Mouse (Mus musculus): ENCODE measurements around the gene Gm11555.
"Not testable (repeated sequence)": the region's sequence is repeated elsewhere in the genome, so short reads cannot be mapped to it uniquely, and the experiment has no call there.

The Gm11555 gene

GRCm38 (mm10) chr11:99650136-99650535 lies at the start of gene Gm11555:
TSS of gene Gm11555 (minus strand) at chr11:99650236.
- no peak for DNase-seq

DNA sequence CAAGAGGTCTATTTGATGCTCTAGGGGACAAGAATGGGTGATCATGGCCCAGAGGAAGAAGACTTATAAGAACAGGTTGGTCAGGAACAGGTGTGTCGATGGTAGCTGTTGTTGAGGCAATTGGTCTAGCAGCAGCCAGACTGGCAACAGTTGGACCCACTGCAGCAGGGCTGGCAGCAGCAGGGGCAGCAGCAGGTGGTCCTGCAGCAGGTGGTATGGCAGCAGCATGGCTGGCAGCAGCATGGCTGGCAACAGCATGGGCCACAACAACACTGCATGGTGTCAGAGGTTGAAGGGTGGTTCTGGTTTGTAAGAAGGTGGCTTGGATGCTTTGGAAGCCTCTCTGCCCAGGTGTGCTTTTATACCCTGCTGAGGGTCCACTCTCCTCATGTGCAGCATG lies 40.4 kb upstream of the Gm11555 start, which contains the start of gene Gm14190:
Gm14190 (minus strand) TSS at position 278 of the 400 bp plus-strand sequence.
- no peak for DNase-seq

- DNase-seq = not testable (repeated sequence)
Measured at GRCm38 (mm10) chr11:99685235-99685634, 35.2 kb upstream of the Gm11555 start.

DNA sequence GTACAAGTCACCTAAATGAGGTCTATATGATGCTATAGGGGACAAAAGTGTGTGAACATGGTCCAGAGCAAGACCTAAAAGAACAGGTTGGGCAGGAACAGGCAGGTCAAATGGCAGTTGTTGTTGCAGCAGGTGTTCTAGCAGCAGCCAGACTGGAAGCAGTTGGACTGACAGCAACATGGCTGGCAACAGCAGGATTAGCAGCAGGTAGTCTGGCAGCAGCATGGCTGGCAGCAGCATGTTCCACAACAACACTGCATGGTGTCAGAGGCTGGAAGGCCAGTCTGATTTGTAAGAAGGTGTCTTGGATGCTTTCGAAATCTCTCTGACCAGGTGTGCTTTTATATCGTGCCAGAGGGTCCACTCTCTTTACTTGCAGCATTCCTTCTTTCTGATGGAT lies 33.4 kb upstream of the Gm11555 start:
- no peak for DNase-seq

GRCm38 (mm10) chr11:99665860-99666259 lies 15.8 kb upstream of the Gm11555 start, which contains the start of gene Krtap4-6:
TSS of gene Krtap4-6 (minus strand) at chr11:99665960.
- DNase-seq = no peak

DNA sequence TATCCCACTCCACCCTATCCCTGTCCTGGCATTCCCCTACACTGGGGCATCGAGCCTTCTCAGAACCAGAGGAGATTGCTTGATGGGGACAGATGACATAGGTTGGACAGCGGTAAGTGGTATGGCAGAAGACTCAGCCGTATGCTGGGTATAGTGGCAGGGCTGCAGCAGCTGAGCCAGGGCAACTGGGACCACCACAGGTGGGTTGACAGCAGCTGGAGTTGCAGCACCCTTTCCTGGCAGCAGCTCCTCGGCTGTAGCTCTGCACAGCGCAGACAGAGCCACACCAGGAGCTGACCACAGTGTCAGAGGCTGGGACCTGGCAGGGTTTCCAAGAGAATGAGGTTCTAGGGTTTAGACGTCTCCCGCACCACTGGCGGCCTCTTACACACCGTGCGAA lies 12.8 kb upstream of the Gm11555 start:
- DNase-seq = no peak

- DNase-seq = no peak
Measured at GRCm38 (mm10) chr11:99659256-99659655, 9.2 kb upstream of the Gm11555 start.

GRCm38 (mm10) chr11:99658467-99659010 lies 8.5 kb upstream of the Gm11555 start, which contains the start of gene Gm11563:
TSS of gene Gm11563 (minus strand) at chr11:99658960.
- DNase-seq = not testable (repeated sequence)

- no peak for DNase-seq
Measured at GRCm38 (mm10) chr11:99657051-99657450, 7.0 kb upstream of the Gm11555 start.

- DNase-seq = no peak
Measured at GRCm38 (mm10) chr11:99646444-99646843, 3.6 kb downstream of the Gm11555 start.

- no peak for DNase-seq
Measured at GRCm38 (mm10) chr11:99644351-99644750, 5.7 kb downstream of the Gm11555 start.

DNA sequence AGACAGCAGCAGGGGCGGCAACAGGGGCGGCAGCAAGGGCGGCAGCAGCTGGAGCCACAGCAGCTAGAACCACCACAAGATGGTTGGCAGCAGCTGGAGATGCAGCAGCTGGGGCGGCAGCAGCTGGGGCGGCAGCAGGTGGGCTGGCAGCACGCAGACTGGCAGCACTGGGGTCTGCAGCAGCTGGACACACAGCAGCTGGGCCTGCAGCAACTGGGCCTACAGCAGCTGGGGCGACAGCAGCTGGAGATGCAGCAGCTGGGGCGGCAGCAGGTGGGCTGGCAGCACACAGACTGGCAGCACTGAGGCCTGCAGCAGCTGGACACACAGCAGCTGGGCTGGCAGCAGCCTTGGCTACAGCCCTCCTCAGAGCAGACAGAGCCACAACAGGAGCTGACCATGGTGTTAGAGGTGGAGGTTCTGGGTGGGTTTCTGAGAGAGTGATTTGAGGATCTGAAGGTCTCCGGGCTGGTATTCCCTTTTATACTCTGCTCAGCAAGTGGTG lies 6.3 kb downstream of the Gm11555 start, which contains the start of gene Krtap4-7:
Krtap4-7 (minus strand) TSS at position 455 of the 505 bp plus-strand sequence.
- not testable (repeated sequence) for DNase-seq

GRCm38 (mm10) chr11:99640926-99641325 lies 9.1 kb downstream of the Gm11555 start:
- no peak for DNase-seq

DNA sequence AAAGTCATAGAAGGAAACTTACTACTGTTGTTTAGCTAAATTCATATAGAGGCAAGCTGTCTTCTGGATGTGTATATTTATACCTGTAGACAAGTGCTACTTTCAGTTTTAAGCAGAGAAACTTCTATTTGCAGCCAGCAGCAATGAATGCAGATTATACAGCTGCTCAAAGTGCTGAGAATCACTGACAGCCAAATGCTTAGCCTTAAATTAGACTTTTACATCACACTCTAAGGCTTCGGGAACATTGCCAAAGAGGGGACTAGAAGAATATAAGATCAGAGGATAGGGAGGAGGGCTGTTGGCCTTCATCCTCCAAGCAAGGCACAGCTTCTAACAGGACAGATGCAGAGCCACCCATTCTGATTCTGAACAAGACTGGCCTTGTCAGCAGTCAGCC lies 12.9 kb downstream of the Gm11555 start:
- DNase-seq = no peak

GRCm38 (mm10) chr11:99634653-99635134 lies 15.3 kb downstream of the Gm11555 start, which contains the start of gene Krtap4-2:
TSS of gene Krtap4-2 (minus strand) at chr11:99635084.
- no peak for DNase-seq

GRCm38 (mm10) chr11:99633293-99633692 lies 16.7 kb downstream of the Gm11555 start:
- no peak for DNase-seq

DNA sequence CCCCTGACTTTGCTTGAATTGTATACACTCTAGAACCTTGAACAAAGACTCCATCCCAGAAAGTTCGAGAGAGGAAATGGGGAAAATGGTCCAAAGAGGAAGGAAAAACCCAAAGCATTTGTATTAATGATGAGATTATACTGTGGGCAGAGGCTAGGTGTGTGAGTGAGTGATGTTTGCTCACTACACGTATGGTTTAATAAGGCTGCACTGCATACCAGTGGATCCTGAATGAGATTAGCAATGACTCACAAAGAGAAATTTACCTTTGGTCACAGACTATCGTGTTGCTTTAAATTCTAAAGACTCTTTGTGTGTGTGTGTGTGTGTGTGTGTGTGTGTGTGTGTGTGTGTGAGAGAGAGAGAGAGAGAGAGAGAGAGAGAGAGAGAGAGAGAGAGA lies 19.1 kb downstream of the Gm11555 start:
- no peak for DNase-seq

DNA sequence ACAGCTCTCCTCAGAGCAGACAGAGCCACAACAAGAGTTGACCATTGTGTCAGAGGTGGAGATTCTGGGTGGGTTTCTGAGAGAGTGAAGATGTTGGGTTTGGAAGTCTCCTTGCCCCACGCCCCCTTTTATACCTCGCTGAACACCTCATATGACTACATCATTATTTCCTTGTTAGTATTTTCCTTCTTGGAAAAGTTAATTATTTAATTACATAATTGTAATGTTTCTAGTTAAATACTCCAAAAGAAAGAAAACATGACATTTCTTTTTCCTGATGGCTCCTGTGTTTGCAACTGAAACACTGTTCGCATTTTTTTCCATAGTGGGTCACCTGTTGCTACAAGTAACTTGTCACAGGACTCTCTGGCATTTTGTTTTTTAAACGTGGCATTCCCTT lies 21.9 kb downstream of the Gm11555 start, which contains the start of gene Krtap4-1:
Krtap4-1 (minus strand) TSS at position 101 of the 400 bp plus-strand sequence.
- DNase-seq = no peak

- DNase-seq = no peak
Measured at GRCm38 (mm10) chr11:99620335-99620734, 29.7 kb downstream of the Gm11555 start, which contains the start of gene Gm11562. TSS of gene Gm11562 (minus strand) at chr11:99620435.

DNA sequence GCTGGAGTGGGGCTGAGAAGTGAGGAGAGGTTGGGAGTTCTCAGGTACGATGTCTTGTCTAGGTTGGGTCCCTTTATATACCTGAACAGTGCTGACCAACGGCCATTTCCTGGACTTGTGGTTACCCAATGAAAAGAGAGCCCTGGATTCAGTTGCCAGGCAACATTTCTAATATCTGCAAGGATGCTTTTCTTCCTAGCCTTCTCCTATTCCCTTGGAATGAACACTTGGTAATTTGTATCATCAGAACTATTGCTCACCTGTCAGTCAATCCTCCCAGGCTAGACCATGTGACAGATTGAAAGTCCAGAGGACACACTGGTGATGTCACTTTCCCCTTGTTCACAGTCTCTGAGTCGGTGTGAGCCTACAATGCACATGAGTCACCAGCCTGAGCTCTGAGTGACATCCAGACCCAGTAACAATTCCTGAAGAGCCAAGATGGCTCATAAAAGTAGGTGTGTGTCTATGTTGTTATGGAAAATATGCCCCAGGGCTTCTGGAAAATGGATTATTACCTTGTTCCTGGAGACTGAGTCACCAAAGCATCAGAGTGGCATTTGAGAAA lies 35.2 kb downstream of the Gm11555 start, which contains the start of gene Krtap2-4:
Krtap2-4 (minus strand) TSS at position 51 of the 568 bp plus-strand sequence.
- no peak for DNase-seq

- DNase-seq = not testable (repeated sequence)
Measured at GRCm38 (mm10) chr11:99610089-99610488, 39.9 kb downstream of the Gm11555 start, which contains the start of gene Gm11937. TSS of gene Gm11937 (minus strand) at chr11:99610189.

- DNase-seq = no peak
Measured at GRCm38 (mm10) chr11:99609126-99609525, 40.9 kb downstream of the Gm11555 start.

GRCm38 (mm10) chr11:99603208-99603607 lies 46.8 kb downstream of the Gm11555 start, which contains the start of gene Gm11938:
TSS of gene Gm11938 (minus strand) at chr11:99603308.
- DNase-seq = not testable (repeated sequence)

Measured in kidney, postnatal 36 days (tissue).